Mouse (Mus musculus): ENCODE measurements around the gene Golga7b. TPM values are rescaled to one million over a fixed set of nuclear protein-coding genes. Genes with fewer than 3 reads are reported as not detected.

Golga7b gene
- polyA plus RNA-seq, 1 experiment = 1.8 TPM

DNA sequence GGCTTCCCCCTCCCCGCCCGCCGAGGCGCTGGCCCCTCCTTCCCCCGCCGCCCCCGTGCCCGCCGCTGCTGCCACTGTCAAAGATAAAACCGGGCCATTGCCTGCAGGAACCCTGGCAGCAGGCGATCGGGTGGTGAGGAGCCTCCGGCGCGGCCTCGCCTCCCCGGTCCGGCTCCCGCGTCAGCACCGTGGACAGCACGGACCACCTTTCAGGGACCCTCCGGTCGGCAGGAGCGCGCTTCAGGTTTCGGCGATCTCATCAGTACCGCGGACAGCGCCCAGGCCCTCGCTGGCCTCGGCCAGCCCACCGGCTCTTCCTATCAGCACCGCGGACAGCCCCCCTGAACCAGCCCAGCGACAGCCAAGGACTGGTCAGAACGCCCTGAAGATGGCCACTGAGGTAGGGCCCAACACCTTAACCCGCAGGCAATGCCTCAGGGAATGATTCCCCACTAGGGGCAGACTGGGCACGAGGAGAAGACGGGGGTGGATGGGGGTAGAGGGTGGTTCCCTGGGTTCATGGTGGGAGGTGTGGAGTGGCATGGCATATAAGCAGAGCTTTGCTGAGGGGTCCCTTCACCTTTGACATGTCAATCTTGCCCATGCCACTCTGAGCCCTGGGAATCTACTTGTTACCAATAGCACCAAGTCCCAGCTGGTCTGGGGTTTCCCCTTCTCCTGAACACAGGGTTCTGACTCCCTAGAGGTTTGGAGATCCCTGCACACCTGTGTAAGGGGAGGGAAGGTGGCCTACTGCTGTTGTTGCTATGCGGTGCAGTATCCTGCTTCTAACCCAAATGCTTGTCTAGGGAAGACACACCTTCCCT lies 8.6 kb downstream of the Golga7b start:
- 3% methylated on average over 36 of the region's 42 CpGs for WGBS
- Histone ChIP-seq H3K4me1 (ENCODE audit: control insufficient read depth, insufficient read depth, low read length) (no peaks in the 10 kb centered on the region; the same call in 1 of the 2 replicates), H3K4me3 (replicated peaks; ENCODE audit: control insufficient read depth, low read depth, low read length) (no peak overlapping the region), H3K27ac (ENCODE audit: control insufficient read depth, insufficient read depth, low read depth, low read length, poor library complexity) (no peak overlapping the region)
- no peak for TF ChIP-seq POLR2A (IDR thresholded peaks at IDR 0.05; ENCODE audit: borderline replicate concordance, control insufficient read depth, low read depth, low read length)
- TF ChIP-seq CTCF (IDR thresholded peaks at IDR 0.05; ENCODE audit: control insufficient read depth, insufficient read depth, low read length) = no peak

DNA sequence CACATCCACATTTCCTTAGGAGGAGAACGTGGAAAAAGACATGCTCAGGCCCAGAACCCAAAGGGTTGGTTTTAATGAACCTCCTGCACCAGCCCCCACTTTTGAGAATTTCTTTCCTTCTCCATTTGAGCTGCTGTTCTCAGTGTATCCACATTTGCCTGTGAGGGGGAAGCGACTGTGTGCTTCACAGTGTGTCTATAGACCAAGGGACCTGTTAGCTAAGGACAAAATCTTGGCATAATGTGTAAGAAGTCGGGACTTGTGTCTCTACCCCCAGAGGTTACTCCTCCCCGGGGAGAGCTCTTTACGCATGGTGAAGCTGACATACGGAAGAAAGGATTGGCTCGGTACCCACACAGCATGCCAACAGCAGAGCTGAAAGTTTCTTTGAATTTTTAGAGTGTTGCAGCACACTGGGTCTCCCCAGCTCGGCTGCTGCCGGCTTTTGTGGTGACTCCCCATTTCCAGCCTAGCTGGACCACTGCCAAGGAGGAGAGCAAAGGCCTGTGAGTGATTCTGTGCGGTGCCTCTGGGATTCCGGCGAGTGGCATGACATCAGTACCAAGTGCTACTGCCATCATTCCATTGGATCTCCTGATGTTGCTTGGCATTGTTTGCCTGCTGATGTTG lies 9.4 kb downstream of the Golga7b start:
- 79% methylated on average over 12 of the region's 12 CpGs for WGBS
- H3K4me1 ChIP-seq (ENCODE audit: control insufficient read depth, insufficient read depth, low read length) = no peaks in the 10 kb centered on the region; the same call in 1 of the 2 replicates
- no peak overlapping the region for H3K4me3 ChIP-seq (replicated peaks; ENCODE audit: control insufficient read depth, low read depth, low read length)
- no peak overlapping the region for H3K27ac ChIP-seq (ENCODE audit: control insufficient read depth, insufficient read depth, low read depth, low read length, poor library complexity)
- TF ChIP-seq CTCF (IDR thresholded peaks at IDR 0.05; ENCODE audit: control insufficient read depth, insufficient read depth, low read length) (no peak), POLR2A (IDR thresholded peaks at IDR 0.05; ENCODE audit: borderline replicate concordance, control insufficient read depth, low read depth, low read length) (no peak)

DNA sequence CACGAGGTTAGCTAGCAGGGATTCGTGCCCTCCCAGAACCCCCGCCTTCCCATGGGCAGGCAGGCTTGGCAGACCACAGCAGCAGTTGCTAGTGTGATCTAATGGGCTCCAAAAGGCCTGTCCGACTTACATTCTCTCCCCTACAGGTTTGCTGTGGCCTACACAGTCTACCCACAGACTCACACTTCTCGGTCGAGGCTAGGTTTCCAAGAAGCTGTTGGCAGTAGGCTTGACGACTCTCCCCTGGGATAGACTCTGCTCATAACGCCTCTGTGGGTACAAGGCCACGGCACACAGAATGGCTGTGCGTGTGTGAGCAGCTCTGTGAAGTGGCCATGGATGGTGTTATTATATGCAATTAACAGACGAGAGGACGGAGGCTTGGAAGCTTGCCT lies 9.9 kb downstream of the Golga7b start:
- H3K4me1 ChIP-seq (ENCODE audit: control insufficient read depth, insufficient read depth, low read length) = no peaks in the 10 kb centered on the region; the same call in 1 of the 2 replicates
- H3K4me3 ChIP-seq (replicated peaks; ENCODE audit: control insufficient read depth, low read depth, low read length) = no peak overlapping the region
- no peak overlapping the region for H3K27ac ChIP-seq (ENCODE audit: control insufficient read depth, insufficient read depth, low read depth, low read length, poor library complexity)
- TF ChIP-seq POLR2A (IDR thresholded peaks at IDR 0.05; ENCODE audit: borderline replicate concordance, control insufficient read depth, low read depth, low read length) (no peak), CTCF (IDR thresholded peaks at IDR 0.05; ENCODE audit: control insufficient read depth, insufficient read depth, low read length) (no peak)
- 81% methylated on average over 12 of the region's 12 CpGs for WGBS

DNA sequence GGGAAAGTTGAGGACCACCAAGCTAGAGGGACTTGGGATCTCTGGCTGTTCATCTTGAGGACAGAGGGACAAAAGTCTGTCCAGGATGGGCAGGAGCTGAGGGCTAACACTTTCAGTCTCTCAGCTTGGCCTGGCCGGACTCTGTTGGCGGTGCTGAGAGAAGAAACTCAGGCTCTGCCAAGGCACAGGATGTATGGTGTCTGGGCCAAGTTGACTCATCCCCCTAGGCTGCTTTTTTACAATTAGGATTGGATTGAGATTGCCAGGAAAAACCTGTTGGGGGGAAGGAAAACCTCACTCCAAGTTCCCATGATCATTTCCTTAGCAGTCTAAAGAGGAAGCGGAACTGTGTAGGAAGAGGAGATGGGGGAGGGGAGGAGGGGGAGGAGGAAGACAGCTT lies 10.7 kb downstream of the Golga7b start:
- H3K4me3 ChIP-seq (replicated peaks; ENCODE audit: control insufficient read depth, low read depth, low read length) = no peak overlapping the region
- no peak overlapping the region for H3K27ac ChIP-seq (ENCODE audit: control insufficient read depth, insufficient read depth, low read depth, low read length, poor library complexity)
- TF ChIP-seq POLR2A (IDR thresholded peaks at IDR 0.05; ENCODE audit: borderline replicate concordance, control insufficient read depth, low read depth, low read length) = no peak
- WGBS = 38% methylated on average over 3 of the region's 3 CpGs
- H3K4me1 ChIP-seq (ENCODE audit: control insufficient read depth, insufficient read depth, low read length) = no peaks in the 10 kb centered on the region; the same call in 1 of the 2 replicates

DNA sequence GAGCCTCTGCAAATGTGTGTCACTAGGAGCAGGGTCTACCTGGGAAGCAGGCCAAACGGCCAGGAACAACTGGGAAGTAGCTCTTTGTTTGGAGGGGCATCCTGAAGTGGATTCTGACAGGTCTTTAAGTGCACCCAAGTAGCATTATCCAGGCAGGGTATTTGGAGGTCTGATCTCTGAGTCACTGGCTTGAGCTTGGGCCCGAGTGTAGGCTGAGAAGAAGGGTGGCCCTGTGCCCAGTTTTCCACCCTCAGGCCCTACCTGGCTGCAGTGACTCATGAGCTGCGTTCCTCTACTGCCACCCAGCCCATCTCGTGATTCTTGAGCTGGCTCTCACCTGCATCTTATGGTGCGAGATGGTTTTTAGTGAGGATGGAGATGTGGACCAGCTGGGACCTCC lies 11.2 kb downstream of the Golga7b start:
- TF ChIP-seq CTCF (IDR thresholded peaks at IDR 0.05; ENCODE audit: control insufficient read depth, insufficient read depth, low read length) = no peak
- TF ChIP-seq POLR2A (IDR thresholded peaks at IDR 0.05; ENCODE audit: borderline replicate concordance, control insufficient read depth, low read depth, low read length) = no peak
- no peak overlapping the region for H3K27ac ChIP-seq (ENCODE audit: control insufficient read depth, insufficient read depth, low read depth, low read length, poor library complexity)
- H3K4me3 ChIP-seq (replicated peaks; ENCODE audit: control insufficient read depth, low read depth, low read length) = no peak overlapping the region
- WGBS = 52% methylated on average over 5 of the region's 5 CpGs
- no peaks in the 10 kb centered on the region; the same call in 1 of the 2 replicates for H3K4me1 ChIP-seq (ENCODE audit: control insufficient read depth, insufficient read depth, low read length)

DNA sequence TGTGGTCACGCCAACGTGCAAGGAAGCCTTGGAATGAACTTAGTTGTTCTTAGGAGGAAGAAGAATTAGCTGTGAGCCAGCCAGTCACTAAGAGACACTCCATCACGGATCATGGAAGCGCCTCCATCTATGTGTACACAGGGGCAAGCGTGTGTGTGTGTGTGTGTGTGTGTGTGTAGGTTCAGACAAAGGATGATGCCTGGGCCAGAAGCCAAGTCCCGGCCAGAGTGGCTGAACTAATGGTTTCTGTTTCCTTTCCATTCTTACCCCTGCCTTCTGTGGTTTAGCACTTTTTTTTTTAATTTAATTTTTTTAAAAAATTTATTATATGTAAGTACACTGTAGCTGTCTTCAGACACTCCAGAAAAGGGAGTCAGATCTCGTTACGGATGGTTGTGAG lies 13.1 kb downstream of the Golga7b start:
- Histone ChIP-seq H3K4me1 (ENCODE audit: control insufficient read depth, insufficient read depth, low read length) (no peaks in the 10 kb centered on the region; the same call in 1 of the 2 replicates), H3K27ac (ENCODE audit: control insufficient read depth, insufficient read depth, low read depth, low read length, poor library complexity) (no peak overlapping the region), H3K4me3 (replicated peaks; ENCODE audit: control insufficient read depth, low read depth, low read length) (no peak overlapping the region)
- WGBS = 24% methylated on average over 8 of the region's 8 CpGs
- TF ChIP-seq CTCF (IDR thresholded peaks at IDR 0.05; ENCODE audit: control insufficient read depth, insufficient read depth, low read length) (no peak), POLR2A (IDR thresholded peaks at IDR 0.05; ENCODE audit: borderline replicate concordance, control insufficient read depth, low read depth, low read length) (no peak)

DNA sequence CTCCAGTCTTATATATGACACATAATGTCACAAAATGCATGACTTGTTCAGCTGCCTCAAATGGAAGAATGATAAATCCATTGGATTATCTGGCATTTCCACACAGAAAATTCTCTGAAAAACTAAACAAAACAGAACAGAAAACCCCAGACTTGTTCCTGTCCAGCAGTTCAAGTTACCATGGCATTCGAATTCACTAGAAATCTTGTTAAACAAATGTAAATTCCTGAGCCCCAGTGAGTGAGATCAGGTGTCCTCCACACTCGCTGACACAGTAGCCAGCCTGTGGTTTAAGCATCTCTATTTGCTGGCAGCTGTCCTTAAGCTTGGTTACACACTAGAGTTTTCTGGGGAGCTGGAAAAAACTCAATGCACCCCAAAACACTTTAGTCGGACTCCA lies 16.1 kb downstream of the Golga7b start:
- 52% methylated on average over 3 of the region's 3 CpGs for WGBS
- no peak for TF ChIP-seq POLR2A (IDR thresholded peaks at IDR 0.05; ENCODE audit: borderline replicate concordance, control insufficient read depth, low read depth, low read length)
- no peak for TF ChIP-seq CTCF (IDR thresholded peaks at IDR 0.05; ENCODE audit: control insufficient read depth, insufficient read depth, low read length)
- Histone ChIP-seq H3K4me1 (ENCODE audit: control insufficient read depth, insufficient read depth, low read length) (no peaks in the 10 kb centered on the region; the same call in 1 of the 2 replicates), H3K27ac (ENCODE audit: control insufficient read depth, insufficient read depth, low read depth, low read length, poor library complexity) (no peak overlapping the region), H3K4me3 (replicated peaks; ENCODE audit: control insufficient read depth, low read depth, low read length) (no peak overlapping the region)

DNA sequence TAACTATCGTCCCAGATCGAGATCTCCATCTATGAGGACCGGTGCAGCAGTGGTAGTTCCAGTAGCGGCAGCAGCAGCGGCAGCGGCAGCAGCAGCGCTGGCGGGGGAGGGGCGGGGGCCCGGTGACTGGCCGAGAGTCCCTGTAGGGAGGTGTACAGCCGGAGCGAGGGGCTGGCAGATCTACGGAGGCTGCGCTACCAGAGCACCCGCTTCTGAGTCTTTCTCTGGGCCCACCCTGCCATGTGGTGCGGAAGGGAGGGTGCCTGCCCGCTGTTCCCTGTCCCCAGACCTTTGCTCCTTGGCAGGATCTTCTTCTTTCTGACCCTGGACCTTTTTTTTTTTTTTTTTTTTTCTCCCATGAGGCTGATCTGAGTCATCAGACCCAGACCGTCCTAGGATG lies 21.0 kb downstream of the Golga7b start:
- no peak overlapping the region for H3K4me3 ChIP-seq (replicated peaks; ENCODE audit: control insufficient read depth, low read depth, low read length)
- 5% methylated on average over 19 of the region's 19 CpGs for WGBS
- H3K27ac ChIP-seq (ENCODE audit: control insufficient read depth, insufficient read depth, low read depth, low read length, poor library complexity) = no peak overlapping the region
- TF ChIP-seq CTCF (IDR thresholded peaks at IDR 0.05; ENCODE audit: control insufficient read depth, insufficient read depth, low read length) (no peak), POLR2A (IDR thresholded peaks at IDR 0.05; ENCODE audit: borderline replicate concordance, control insufficient read depth, low read depth, low read length) (no peak)
- H3K4me1 ChIP-seq (ENCODE audit: control insufficient read depth, insufficient read depth, low read length) = no peaks in the 10 kb centered on the region

Data from bone marrow, adult 2 months (tissue).